In genomic region chr9:78646008-78646777, GRCm38 (mm10) we compare ENCODE assay signal across 9 mouse cellular contexts. TPM values are rescaled to one million over a fixed set of nuclear protein-coding genes. Genes with fewer than 3 reads are reported as not detected.
A peak's percentile ranks its signal among the peaks of the same experiment; 100 is the strongest.
DNase-seq lines count a peak whose midpoint lies in the region; ATAC-seq and TF ChIP-seq lines count a peak whose summit lies in the region.
"Had no signal": no experiment of that assay in that cellular context is flagged by ENCODE, and none has a peak within 500 bp of the region (broad histone marks: within the 10 kb centered on the region; RNA-seq: fewer than 3 reads in every experiment).

No protein-coding gene starts in this region.

- 41% methylated on average over 6 of the region's 6 CpGs for WGBS in heart, postnatal 0 days
- 47% methylated on average over 6 of the region's 6 CpGs for WGBS in heart, embryonic 10.5 days
- WGBS in kidney, postnatal 0 days, result 49% methylated on average over 6 of the region's 6 CpGs
- WGBS in lung, postnatal 0 days, result 45% methylated on average over 6 of the region's 6 CpGs

- H3K9me3 ChIP-seq in heart, postnatal 0 days (replicated peaks; ENCODE audit: control insufficient read depth, low read length), result no peaks in the 10 kb centered on the region
- H3K9me3 ChIP-seq in heart, embryonic 10.5 days, result no peaks in the 10 kb centered on the region
- H3K9me3 ChIP-seq in kidney, postnatal 0 days (replicated peaks; ENCODE audit: low read length), result no peaks in the 10 kb centered on the region
- H3K9me3 ChIP-seq in lung, postnatal 0 days (ENCODE audit: low read length), result no peaks in the 10 kb centered on the region
- H3K9me3 ChIP-seq: liver, embryonic 15.5 days had no signal

- peak; percentile 71 for TF ChIP-seq CTCF in heart, postnatal 0 days (IDR thresholded peaks at IDR 0.05; ENCODE audit: low read depth)
- peak; percentile 86 for TF ChIP-seq CTCF in kidney, postnatal 0 days (IDR thresholded peaks at IDR 0.05; ENCODE audit: low read depth)
- peak; percentile 77 for TF ChIP-seq CTCF in lung, postnatal 0 days (IDR thresholded peaks at IDR 0.05)

- peak; percentile 44 for DNase-seq in heart, postnatal 0 days (ENCODE audit: low spot score)
- no peak for DNase-seq in heart, embryonic 10.5 days (ENCODE audit: low spot score)
- DNase-seq in 416B (ENCODE audit: low read depth), result peak; percentile 62
- peak; percentile 19 to 75 for DNase-seq in adrenal gland, adult (ENCODE audit: inconsistent age in 2 of 2, low spot score in 1 of 2)
- peak; percentile 88 for DNase-seq in embryo, embryonic 10.5 days (ENCODE audit: low spot score)
- peak; percentile 69 for DNase-seq in kidney, postnatal 0 days (ENCODE audit: low spot score)
- DNase-seq in lung, postnatal 0 days (ENCODE audit: low spot score), result peak; percentile 51
- DNase-seq in testis, postnatal 10 days (ENCODE audit: low spot score), result peak; percentile 81

- H3K27me3 ChIP-seq in heart, postnatal 0 days (ENCODE audit: control insufficient read depth, insufficient read depth, low read length), result no peaks in the 10 kb centered on the region
- no peaks in the 10 kb centered on the region for H3K27me3 ChIP-seq in heart, embryonic 10.5 days (ENCODE audit: insufficient read depth, poor library complexity, severe bottlenecking)
- no peaks in the 10 kb centered on the region for H3K27me3 ChIP-seq in kidney, postnatal 0 days (ENCODE audit: insufficient read depth, low read length)
- no peaks in the 10 kb centered on the region for H3K27me3 ChIP-seq in lung, postnatal 0 days (replicated peaks; ENCODE audit: insufficient read depth, low read length)
- H3K27me3 ChIP-seq: liver, embryonic 15.5 days had no signal

- no peaks in the 10 kb centered on the region for H3K36me3 ChIP-seq in heart, postnatal 0 days (replicated peaks; ENCODE audit: control insufficient read depth, insufficient read depth, low read length)
- H3K36me3 ChIP-seq in heart, embryonic 10.5 days, result no peaks in the 10 kb centered on the region
- no peaks in the 10 kb centered on the region for H3K36me3 ChIP-seq in kidney, postnatal 0 days (ENCODE audit: insufficient read depth, low read length)
- H3K36me3 ChIP-seq in lung, postnatal 0 days (ENCODE audit: insufficient read depth, low read length), result no peaks in the 10 kb centered on the region
- H3K36me3 ChIP-seq: liver, embryonic 15.5 days had no signal

- no peak for TF ChIP-seq EP300 in heart, postnatal 0 days (IDR thresholded peaks at IDR 0.05; ENCODE audit: low read depth)
- no peak for TF ChIP-seq EP300 in lung, postnatal 0 days (IDR thresholded peaks at IDR 0.05)

- ATAC-seq in heart, postnatal 0 days (ENCODE audit: insufficient read depth, low read depth), result no peak
- ATAC-seq in kidney, postnatal 0 days (replicated peaks; ENCODE audit: low FRiP score, low read depth), result no peak; the same call in 1 of the 2 replicates
- ATAC-seq in lung, postnatal 0 days, result no peak; the same call in 1 of the 2 replicates

- H3K4me1 ChIP-seq in heart, postnatal 0 days (ENCODE audit: control insufficient read depth, insufficient read depth), result no peaks in the 10 kb centered on the region
- H3K4me1 ChIP-seq in heart, embryonic 10.5 days, result no peaks in the 10 kb centered on the region
- no peaks in the 10 kb centered on the region for H3K4me1 ChIP-seq in kidney, postnatal 0 days (replicated peaks; ENCODE audit: insufficient read depth, low read length)
- no peaks in the 10 kb centered on the region for H3K4me1 ChIP-seq in lung, postnatal 0 days (ENCODE audit: insufficient read depth, low read depth, low read length)
- H3K4me1 ChIP-seq: liver, embryonic 15.5 days had no signal

- no peak overlapping the region for H3K9ac ChIP-seq in heart, postnatal 0 days (replicated peaks; ENCODE audit: low read depth, low read length)
- no peak overlapping the region for H3K9ac ChIP-seq in kidney, postnatal 0 days (ENCODE audit: low read depth, low read length)
- H3K9ac ChIP-seq in lung, postnatal 0 days (replicated peaks; ENCODE audit: low read depth), result no peak overlapping the region
- H3K9ac ChIP-seq: liver, embryonic 15.5 days had no signal

- H3K4me2 ChIP-seq in heart, postnatal 0 days (ENCODE audit: low read depth, low read length), result no peak overlapping the region
- no peak overlapping the region for H3K4me2 ChIP-seq in kidney, postnatal 0 days (ENCODE audit: low read length)
- no peak overlapping the region for H3K4me2 ChIP-seq in lung, postnatal 0 days (replicated peaks; ENCODE audit: low read depth, low read length)
- H3K4me2 ChIP-seq: liver, embryonic 15.5 days had no signal

- H3K4me3 ChIP-seq in heart, postnatal 0 days (ENCODE audit: low read depth, low read length), result no peak overlapping the region
- H3K4me3 ChIP-seq in heart, embryonic 10.5 days, result no peak overlapping the region
- no peak overlapping the region for H3K4me3 ChIP-seq in kidney, postnatal 0 days (replicated peaks; ENCODE audit: low read depth, low read length)
- H3K4me3 ChIP-seq in lung, postnatal 0 days (ENCODE audit: low read depth, low read length), result no peak overlapping the region
- H3K4me3 ChIP-seq: liver, embryonic 15.5 days had no signal

- no peak overlapping the region for H3K27ac ChIP-seq in heart, postnatal 0 days (ENCODE audit: low read depth)
- no peak overlapping the region for H3K27ac ChIP-seq in heart, embryonic 10.5 days
- no peak overlapping the region for H3K27ac ChIP-seq in kidney, postnatal 0 days
- no peak overlapping the region for H3K27ac ChIP-seq in lung, postnatal 0 days (ENCODE audit: low read length)
- H3K27ac ChIP-seq: liver, embryonic 15.5 days had no signal

RNA-seq across cellular contexts. Expression of gene Cd109, which starts 30.8 kb away (rescaled TPM):
- 6.5 TPM in 2 replicates for total RNA-seq in heart, postnatal 0 days (2014; rRNA removed; ENCODE audit: low replicate concordance)
- 3.0 and 3.3 TPM in 2 replicates for polyA plus RNA-seq in heart, postnatal 0 days (2015; fragmentation: Nextera tagmentation; extraction: Ambion mirVana)
- 1.1 and 1.3 TPM in 2 replicates for polyA plus RNA-seq in heart, embryonic 10.5 days (2016; fragmentation: Nextera tagmentation; extraction: Ambion mirVana)
- polyA plus RNA-seq in kidney, postnatal 0 days (2015; fragmentation: Nextera tagmentation; extraction: Ambion mirVana), result 4.3 and 4.8 TPM in 2 replicates
- polyA plus RNA-seq in lung, postnatal 0 days (2015; fragmentation: Nextera tagmentation; extraction: Ambion mirVana), result 2.7 TPM in 2 replicates

RNA-seq across cellular contexts. Expression of gene Slc17a5, which starts 58.4 kb away (rescaled TPM):
- total RNA-seq in heart, postnatal 0 days (2014; rRNA removed; ENCODE audit: low replicate concordance), result 6.3 and 13.4 TPM in 2 replicates
- 7.3 and 8.0 TPM in 2 replicates for polyA plus RNA-seq in heart, postnatal 0 days (2015; fragmentation: Nextera tagmentation; extraction: Ambion mirVana)
- 6.0 and 7.0 TPM in 2 replicates for polyA plus RNA-seq in heart, embryonic 10.5 days (2016; fragmentation: Nextera tagmentation; extraction: Ambion mirVana)
- polyA plus RNA-seq in kidney, postnatal 0 days (2015; fragmentation: Nextera tagmentation; extraction: Ambion mirVana), result 17.7 and 20.4 TPM in 2 replicates
- polyA plus RNA-seq in lung, postnatal 0 days (2015; fragmentation: Nextera tagmentation; extraction: Ambion mirVana), result 19.9 TPM in 2 replicates
